Mouse (Mus musculus) brain, embryonic 14.5 days (tissue): Measurements from ENCODE around the gene Grk5.

Experiments used
- CTCF ChIP-seq: fragments of 200-500 bp; IDR thresholded peaks from 2 replicates; pipeline ENCODE4 v1.5.1; 2012; ENCODE audit warnings: inconsistent platforms, mild to moderate bottlenecking, moderate library complexity, borderline replicate concordance; ENCODE audit not compliant: insufficient read depth, insufficient read length; ENCODE audit errors: extremely low read depth
- POLR2A ChIP-seq: fragments of 200-500 bp; IDR thresholded peaks from 2 replicates; pipeline ENCODE4 v1.6.1; 2012; ENCODE audit warnings: mild to moderate bottlenecking, inconsistent platforms, borderline replicate concordance; ENCODE audit not compliant: poor library complexity, insufficient read depth, insufficient read length, severe bottlenecking; ENCODE audit errors: extremely low read depth

DNA sequence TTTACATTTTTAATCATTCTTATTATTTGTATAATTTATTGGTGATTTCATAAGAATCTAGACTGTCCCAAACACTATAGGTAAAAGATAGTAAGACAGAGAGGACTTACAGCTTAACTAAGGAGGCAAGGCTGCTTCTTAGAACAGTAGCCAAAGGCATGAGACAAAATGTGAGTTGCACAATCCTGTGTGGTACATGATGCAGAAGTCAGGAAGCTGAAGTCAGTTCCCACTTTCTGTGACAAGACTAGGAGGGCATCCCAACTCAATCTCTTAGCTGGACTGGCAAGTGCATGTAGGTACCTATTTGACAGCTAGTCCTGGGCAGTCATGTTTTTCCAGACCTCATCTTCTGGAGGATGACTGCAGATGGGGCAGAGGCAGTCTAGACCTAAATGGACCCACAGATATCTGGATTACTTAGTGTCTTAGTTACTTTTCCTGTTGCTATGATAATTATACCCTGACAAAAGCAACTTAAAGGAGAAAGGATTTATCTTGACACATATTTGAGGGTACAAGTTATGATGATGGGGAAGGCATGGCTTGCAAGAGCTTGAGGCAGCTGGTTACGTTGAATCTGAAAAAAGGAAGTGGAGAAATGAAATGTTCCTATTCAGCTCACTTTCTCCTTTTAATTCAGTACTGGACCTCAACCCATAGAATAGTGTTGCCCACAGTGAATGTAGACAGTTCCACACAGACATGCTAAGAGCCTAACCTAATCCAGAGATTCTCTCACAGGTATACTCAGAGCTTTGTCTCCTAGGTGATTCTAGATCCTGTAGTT is 128.1 kb downstream of the Grk5 start:
- TF ChIP-seq CTCF: no peak
- TF ChIP-seq POLR2A: no peak
